Mouse (Mus musculus) lung, embryonic 14.5 days (tissue): ENCODE measurements around the gene Paxx. TPM values are rescaled to one million over a fixed set of nuclear protein-coding genes. Genes with fewer than 3 reads are reported as not detected.

Experiments
- ATAC-seq: fragments of 200-750 bp; cut with Nextera tagmentation; 2 replicates; pipeline ENCODE4 v1.8.0; 2017; ENCODE audit warnings: mild to moderate bottlenecking, moderate TSS enrichment, moderate library complexity; ENCODE audit not compliant: insufficient read depth
- DNase-seq: peaks from one replicate; pipeline ENCODE4 v3.0.0-alpha.2; 2015
- H3K27ac ChIP-seq: fragments of 300-500 bp; sonication (generic); 2 replicates; pipeline ENCODE4 v1.5.1; 2014; ENCODE audit warnings: low read depth, mild to moderate bottlenecking, moderate library complexity
- H3K27me3 ChIP-seq: fragments of 300-500 bp; sonication (generic); 2 replicates; pipeline ENCODE4 v1.6.1; 2014; ENCODE audit warnings: low read length, control low read depth; ENCODE audit not compliant: insufficient read depth
- H3K36me3 ChIP-seq: fragments of 300-500 bp; sonication (generic); 2 replicates; pipeline ENCODE4 v1.6.1; 2014; ENCODE audit warnings: control low read depth; ENCODE audit not compliant: insufficient read depth
- H3K4me1 ChIP-seq: fragments of 300-500 bp; sonication (generic); 2 replicates; pipeline ENCODE4 v1.6.1; 2014; ENCODE audit warnings: antibody characterized with exemption, control low read depth; ENCODE audit not compliant: insufficient read depth
- H3K4me2 ChIP-seq: fragments of 300-500 bp; sonication (generic); 2 replicates; pipeline ENCODE4 v1.6.1; 2014; ENCODE audit warnings: mild to moderate bottlenecking
- H3K4me3 ChIP-seq: fragments of 300-500 bp; sonication (generic); 2 replicates; pipeline ENCODE4 v1.5.1; 2014; ENCODE audit warnings: low read depth, low read length
- H3K9ac ChIP-seq: fragments of 300-500 bp; sonication (generic); 2 replicates; pipeline ENCODE4 v1.6.1; 2014
- H3K9me3 ChIP-seq: fragments of 300-500 bp; sonication (generic); 2 replicates; pipeline ENCODE4 v1.6.1; 2016; ENCODE audit warnings: low read depth, low read length, control low read depth
- CTCF ChIP-seq: IDR thresholded peaks from 2 replicates; pipeline ENCODE4 v1.5.1; 2016; ENCODE audit warnings: antibody characterized with exemption, low read depth
- WGBS: fragments of 180-500 bp; shearing (Covaris S2); extraction: QIAGEN DNeasy Blood & Tissue Kit; methylation state at CpG from one replicate; pipeline ENCODE4 v1.1.7; 2014; 5-methylcytosine and 5-hydroxymethylcytosine counted together
- polyA plus RNA-seq: library from polyadenylated mRNA; unstranded; fragments of >200 nt; fragmentation: Nextera tagmentation; extraction: Ambion mirVana; gene quantifications from 2 replicates; pipeline ENCODE4 v1.2.1, GENCODE M21; 2014

Paxx gene
- polyA plus RNA-seq, 1 experiment from 2014 or later, result 15.8 TPM

- no peak for TF ChIP-seq CTCF
- WGBS, result 26% methylated on average over 5 of the region's 5 CpGs
- no peaks in the 10 kb centered on the region; the same call in 1 of the 2 replicates for H3K4me1 ChIP-seq
- no peaks in the 10 kb centered on the region for H3K27me3 ChIP-seq
- ATAC-seq (peak; percentile 1; the same call in 1 of the 2 replicates), DNase-seq (peak; percentile 36)
- peak overlapping the region; percentile 70 for H3K4me3 ChIP-seq
- H3K4me2 ChIP-seq, result peak overlapping the region; percentile 87
- peaks cover 12% of the 10 kb centered on the region; the same call in 1 of the 2 replicates for H3K36me3 ChIP-seq
- peak overlapping the region; percentile 88; the same call in 1 of the 2 replicates for H3K27ac ChIP-seq
- H3K9ac ChIP-seq, result peak overlapping the region; percentile 70
- no peaks in the 10 kb centered on the region for H3K9me3 ChIP-seq
Measured at GRCm38 (mm10) chr2:25460135-25460534, 759 bp downstream of the Paxx start.

GRCm38 (mm10) chr2:25458911-25459310, 2.0 kb downstream of the Paxx start:
- Histone ChIP-seq H3K9me3 (no peaks in the 10 kb centered on the region), H3K27ac (no peak overlapping the region), H3K4me2 (peak overlapping the region; percentile 10; the same call in 1 of the 2 replicates), H3K4me3 (no peak overlapping the region), H3K36me3 (peaks cover 12% of the 10 kb centered on the region; the same call in 1 of the 2 replicates), H3K4me1 (no peaks in the 10 kb centered on the region; the same call in 1 of the 2 replicates), H3K27me3 (no peaks in the 10 kb centered on the region), H3K9ac (no peak overlapping the region)
- WGBS, result 71% methylated on average over 5 of the region's 5 CpGs
- ATAC-seq (no peak), DNase-seq (peak; percentile 55)
- peak; percentile 19; the same call in 1 of the 2 replicates for TF ChIP-seq CTCF

- no peaks in the 10 kb centered on the region; the same call in 1 of the 2 replicates for H3K4me1 ChIP-seq
- H3K4me2 ChIP-seq, result peak overlapping the region; percentile 15; the same call in 1 of the 2 replicates
- no peaks in the 10 kb centered on the region for H3K9me3 ChIP-seq
- TF ChIP-seq CTCF, result no peak
- no peak overlapping the region for H3K9ac ChIP-seq
- DNase-seq (peak; percentile 22), ATAC-seq (no peak)
- H3K36me3 ChIP-seq, result peaks cover 12% of the 10 kb centered on the region; the same call in 1 of the 2 replicates
- H3K4me3 ChIP-seq, result no peak overlapping the region
- 74% methylated on average over 9 of the region's 9 CpGs for WGBS
- H3K27me3 ChIP-seq, result no peaks in the 10 kb centered on the region
- H3K27ac ChIP-seq, result 0 out of 2 replicates have a peak overlapping the region, but pooled peaks have one; percentile 8
Measured at GRCm38 (mm10) chr2:25457022-25457896, 3.6 kb downstream of the Paxx start.

GRCm38 (mm10) chr2:25456205-25456953, 4.5 kb downstream of the Paxx start, which contains the start of gene Clic3:
TSS of gene Clic3 (plus strand) at chr2:25456838.
- Histone ChIP-seq H3K27me3 (no peaks in the 10 kb centered on the region), H3K27ac (0 out of 2 replicates have a peak within 1 kb of the TSS, but pooled peaks have one; percentile 8), H3K4me1 (no peaks in the 10 kb centered on the region; the same call in 1 of the 2 replicates), H3K36me3 (peaks cover 12% of the 10 kb centered on the region; the same call in 1 of the 2 replicates), H3K4me2 (peak within 1 kb of the TSS; percentile 15; the same call in 1 of the 2 replicates), H3K4me3 (no peak within 1 kb of the TSS), H3K9ac (no peak within 1 kb of the TSS), H3K9me3 (no peaks in the 10 kb centered on the region)
- 41% methylated on average over 14 of the region's 14 CpGs for WGBS
- peak; percentile 36 for DNase-seq
- 0 out of 2 replicates have a peak, but pooled peaks have one; percentile 1 for TF ChIP-seq CTCF
- no peak for ATAC-seq

GRCm38 (mm10) chr2:25452951-25453350, 7.9 kb downstream of the Paxx start:
- whole genome bisulfite sequencing, result 24% methylated on average over 1 of the region's 1 CpGs
- H3K27me3 ChIP-seq, result no peaks in the 10 kb centered on the region
- ATAC-seq (no peak), DNase-seq (no peak)
- H3K9me3 ChIP-seq, result no peaks in the 10 kb centered on the region
- no peaks in the 10 kb centered on the region for H3K4me1 ChIP-seq
- H3K4me3 ChIP-seq, result no peak overlapping the region
- no peak overlapping the region for H3K9ac ChIP-seq
- H3K27ac ChIP-seq, result no peak overlapping the region
- H3K36me3 ChIP-seq, result no peaks in the 10 kb centered on the region
- no peak for TF ChIP-seq CTCF
- H3K4me2 ChIP-seq, result no peak overlapping the region

GRCm38 (mm10) chr2:25450853-25451647, 9.8 kb downstream of the Paxx start:
- Histone ChIP-seq H3K9me3 (no peaks in the 10 kb centered on the region), H3K27me3 (no peaks in the 10 kb centered on the region), H3K4me3 (no peak overlapping the region), H3K36me3 (no peaks in the 10 kb centered on the region), H3K4me2 (no peak overlapping the region), H3K4me1 (no peaks in the 10 kb centered on the region), H3K9ac (no peak overlapping the region), H3K27ac (no peak overlapping the region)
- ATAC-seq, result no peak
- DNase-seq, result no peak
- 74% methylated on average over 8 of the region's 8 CpGs for whole genome bisulfite sequencing
- TF ChIP-seq CTCF, result no peak
